Mouse (Mus musculus): ENCODE measurements around the gene Slc25a18.

- TF ChIP-seq GATA1 (IDR thresholded peaks at IDR 0.05; ENCODE audit: low read length) (no peak), TAL1 (IDR thresholded peaks at IDR 0.05; ENCODE audit: low read length) (no peak)
These were observed 45.9 kb downstream of the Slc25a18 start for GRCm38 (mm10) chr6:120819294-120819693.

Data from erythroblast, embryonic 14.5 days (primary cell).